Mouse (Mus musculus) lung, adult 2 months (tissue): ENCODE measurements at regions not wholly inside any gene's neighbourhood (a gene's known extent, or its start where the extent isn't known, plus 50 kb on each side); places are given as distances from the start of the nearest gene placed in this dataset.

Source experiments
- CTCF ChIP-seq: fragments of 200-500 bp; IDR thresholded peaks from 2 replicates; pipeline ENCODE4 v1.5.1; 2011; ENCODE audit warnings: mild to moderate bottlenecking, low read length, control low read depth; ENCODE audit not compliant: insufficient read depth
- POLR2A ChIP-seq: fragments of 200-500 bp; IDR thresholded peaks from 2 replicates; pipeline ENCODE4 v1.6.1; 2011; ENCODE audit warnings: low read depth, mild to moderate bottlenecking, control low read depth, low read length, borderline replicate concordance; ENCODE audit errors: extremely low read depth

DNA sequence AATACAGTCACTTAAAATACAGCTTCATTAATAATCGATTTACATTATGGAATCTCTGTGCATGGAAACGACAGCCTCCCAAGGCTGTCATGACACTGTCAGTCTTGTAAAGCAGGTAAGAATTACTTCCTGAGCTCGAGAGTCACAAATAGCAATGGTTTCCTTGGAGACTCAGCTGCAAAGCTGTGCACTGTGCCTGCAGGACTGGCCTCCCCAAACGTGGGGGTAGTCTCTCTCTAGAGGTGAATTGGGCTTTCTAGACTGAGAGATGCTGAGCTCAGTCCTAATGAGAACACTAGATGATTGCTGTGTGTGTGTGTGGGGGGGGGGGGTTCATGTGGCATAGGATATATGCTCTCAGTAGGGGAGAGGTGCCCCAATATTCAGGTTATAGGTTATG, 208.9 kb upstream of the Sp8 start:
- TF ChIP-seq CTCF (no peak), POLR2A (no peak)
